Mouse (Mus musculus) layer of hippocampus, adult 9-10 months (tissue): ENCODE results near the gene Naa40.

Experiments used
- DNase-seq: peaks from one replicate; pipeline ENCODE4 v3.0.0; 2022; ENCODE audit warnings: low spot score

Gene Naa40

DNA sequence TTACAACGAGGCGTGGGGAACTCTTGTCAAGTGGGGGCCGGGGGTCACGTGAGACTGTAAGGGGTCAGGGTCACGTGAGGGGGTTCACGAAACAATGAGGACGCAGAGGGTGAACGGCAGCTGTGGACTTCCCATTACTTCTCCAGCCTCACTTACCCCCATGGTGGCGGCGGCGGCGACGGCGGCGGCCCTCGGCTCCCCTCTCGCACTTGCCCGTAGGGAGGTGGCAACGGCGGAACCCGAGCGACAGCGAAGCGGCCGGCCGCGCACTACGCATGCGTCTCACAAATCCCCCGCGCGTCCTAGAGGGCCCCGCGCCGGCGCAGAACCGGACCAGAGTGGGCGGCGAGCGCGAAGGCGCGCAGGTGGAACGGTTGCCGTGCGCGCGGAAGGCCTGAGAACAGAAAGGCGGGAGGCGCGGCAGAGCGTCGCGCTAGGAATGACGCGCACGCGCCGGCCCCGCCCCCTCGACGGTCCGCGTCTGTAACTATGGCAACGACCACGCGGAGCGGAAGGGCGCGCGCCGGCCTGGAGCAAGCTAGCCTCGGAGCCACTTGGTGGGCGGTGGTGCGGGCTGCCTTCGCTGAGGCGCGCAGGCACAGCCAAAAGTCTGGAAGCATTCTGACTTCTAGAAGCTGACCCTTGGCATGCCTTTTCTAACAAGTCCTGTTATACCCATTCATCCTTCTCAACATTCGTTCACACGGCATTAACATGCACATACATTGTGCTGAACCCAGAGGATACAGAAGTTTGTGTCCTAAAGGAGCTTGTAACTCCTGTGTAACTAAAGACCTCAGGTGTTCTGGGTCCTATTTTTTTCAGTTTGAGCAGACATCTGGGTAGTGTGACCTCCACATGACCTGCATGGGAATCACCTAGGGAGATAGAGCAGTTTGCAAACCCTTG lies at the start of gene Naa40:
Naa40 (minus strand) TSS at position 402 of the 909 bp plus-strand sequence.
- DNase-seq, result peak; percentile 70

DNA sequence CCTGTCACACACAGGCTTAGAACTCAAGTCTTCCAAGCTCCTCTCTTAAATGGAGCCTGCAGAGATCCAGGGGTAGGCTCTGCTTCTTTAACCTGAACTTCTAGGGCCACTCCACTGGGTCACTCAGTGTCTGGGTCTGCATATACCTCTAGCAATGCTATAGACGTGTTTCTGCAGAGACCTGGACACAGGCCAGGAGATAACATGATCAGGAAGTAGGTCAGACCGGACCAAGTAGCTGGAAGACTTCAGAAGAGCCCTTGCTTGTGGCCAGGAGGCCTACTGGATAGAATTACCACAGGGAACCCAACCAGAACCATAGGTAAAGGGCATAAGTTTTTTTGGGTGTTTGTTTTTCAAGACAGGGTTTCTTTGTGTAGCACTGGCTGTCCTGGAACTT lies 48.8 kb upstream of the Naa40 start:
- DNase-seq, result no peak

DNA sequence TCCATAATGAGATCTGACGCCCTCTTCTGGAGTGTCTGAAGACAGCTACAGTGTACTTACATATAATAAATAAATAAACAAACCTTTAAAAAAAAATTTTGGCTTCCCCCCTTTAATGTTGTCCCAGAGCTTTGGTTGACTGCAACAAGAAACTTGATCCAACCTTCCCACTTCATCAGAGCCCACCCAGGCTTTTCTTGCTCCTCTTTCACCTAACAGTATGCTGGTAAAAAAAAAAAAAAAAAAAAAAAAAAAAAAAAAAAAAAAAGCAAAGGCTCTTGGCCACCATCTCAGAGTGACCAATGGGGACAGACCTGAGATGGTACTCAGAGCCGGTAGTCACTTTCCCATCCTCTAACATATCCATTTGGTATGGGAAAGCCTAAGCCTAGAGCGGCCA lies 47.3 kb upstream of the Naa40 start:
- DNase-seq, result no peak

DNA sequence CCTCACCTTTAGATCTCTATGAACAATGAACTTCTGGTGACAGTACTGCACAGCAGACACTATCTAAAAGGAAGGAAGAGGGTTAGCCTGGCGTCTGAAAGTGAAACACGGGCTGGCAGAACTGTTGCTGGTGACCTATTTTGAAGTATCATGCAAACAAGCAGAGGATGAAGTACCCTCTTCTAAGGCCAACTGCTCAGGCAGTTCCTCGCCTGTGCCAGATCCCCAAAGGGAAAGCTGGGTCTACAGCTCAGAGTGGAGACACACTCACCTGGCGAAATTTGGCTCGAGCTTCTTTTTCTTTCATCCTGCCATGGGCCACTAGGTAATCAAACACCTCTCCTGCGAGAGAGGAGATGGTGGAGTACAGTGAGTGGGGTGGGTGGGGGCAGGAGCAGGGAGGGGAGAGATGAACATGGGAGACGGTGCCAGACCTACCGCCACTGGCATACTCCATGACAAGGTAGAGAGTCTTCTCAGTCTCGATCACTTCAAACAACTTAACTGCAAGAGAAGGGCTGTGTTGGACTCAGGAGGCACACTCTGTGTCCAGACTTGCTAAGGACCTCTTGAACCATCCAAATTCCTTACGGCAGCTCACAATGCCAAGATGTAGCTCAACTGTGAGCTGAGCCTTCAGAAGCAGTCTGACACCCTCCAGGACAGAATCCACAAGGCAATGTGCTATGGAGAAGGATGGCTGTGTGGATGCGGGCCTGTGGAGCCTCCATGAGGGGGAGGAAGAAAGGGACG lies 45.8 kb upstream of the Naa40 start:
- no peak for DNase-seq

DNA sequence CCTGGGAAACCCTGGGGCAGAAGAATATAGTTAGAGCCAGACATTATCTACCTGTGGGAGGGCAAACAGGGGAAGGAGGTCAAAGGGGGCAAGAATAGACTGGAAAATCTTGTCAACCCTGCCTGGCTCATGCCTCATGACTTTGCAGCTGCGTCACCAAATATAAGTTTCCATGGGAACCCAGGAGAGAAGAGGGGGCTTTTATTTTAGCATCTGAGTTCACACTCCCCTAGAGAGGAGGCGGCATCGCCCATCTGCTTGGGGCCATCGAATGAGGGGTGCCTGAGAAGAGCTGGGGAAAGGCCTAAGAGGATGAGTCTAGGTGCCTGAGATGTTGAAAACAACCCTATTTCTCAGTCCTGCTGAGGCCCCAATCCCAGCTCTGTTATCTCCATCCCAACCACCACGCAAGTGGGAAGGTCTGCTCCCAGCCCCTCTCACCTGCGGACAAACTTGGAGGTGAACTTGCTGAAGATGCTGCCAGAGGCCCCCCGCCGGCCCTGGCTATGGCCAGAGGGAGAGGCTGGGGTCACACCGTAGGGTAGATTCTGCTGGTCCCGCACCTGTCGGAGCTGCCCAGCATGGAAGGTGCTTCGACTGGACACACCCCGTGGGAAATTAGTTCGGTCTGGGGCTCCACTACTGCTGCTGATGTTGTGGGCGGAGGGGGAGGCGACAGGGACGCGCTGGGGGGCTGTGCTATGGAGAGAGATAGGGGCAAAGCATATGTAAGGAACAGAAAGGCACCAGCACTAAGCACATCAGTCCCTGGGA lies 39.8 kb upstream of the Naa40 start:
- no peak for DNase-seq

DNA sequence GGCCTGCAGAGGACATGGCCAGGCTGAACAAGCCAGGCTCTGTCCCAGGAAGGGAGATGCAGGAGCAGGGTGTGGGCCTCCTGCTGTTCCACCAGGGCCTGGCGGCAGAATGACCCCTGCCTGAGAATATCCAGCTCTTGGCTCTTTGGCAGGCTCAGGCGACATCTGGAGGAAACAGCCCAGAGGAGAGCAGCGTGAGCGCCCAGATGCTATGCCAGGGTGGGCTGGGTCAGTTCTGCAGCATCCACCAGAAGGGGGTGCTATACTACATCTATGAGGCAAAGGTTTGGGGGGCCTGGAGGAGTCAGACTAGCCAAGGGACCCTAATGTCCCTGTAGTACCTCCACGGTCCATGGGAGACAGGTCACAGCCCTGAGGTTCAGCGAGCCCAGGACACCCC lies 38.1 kb upstream of the Naa40 start:
- no peak for DNase-seq

DNA sequence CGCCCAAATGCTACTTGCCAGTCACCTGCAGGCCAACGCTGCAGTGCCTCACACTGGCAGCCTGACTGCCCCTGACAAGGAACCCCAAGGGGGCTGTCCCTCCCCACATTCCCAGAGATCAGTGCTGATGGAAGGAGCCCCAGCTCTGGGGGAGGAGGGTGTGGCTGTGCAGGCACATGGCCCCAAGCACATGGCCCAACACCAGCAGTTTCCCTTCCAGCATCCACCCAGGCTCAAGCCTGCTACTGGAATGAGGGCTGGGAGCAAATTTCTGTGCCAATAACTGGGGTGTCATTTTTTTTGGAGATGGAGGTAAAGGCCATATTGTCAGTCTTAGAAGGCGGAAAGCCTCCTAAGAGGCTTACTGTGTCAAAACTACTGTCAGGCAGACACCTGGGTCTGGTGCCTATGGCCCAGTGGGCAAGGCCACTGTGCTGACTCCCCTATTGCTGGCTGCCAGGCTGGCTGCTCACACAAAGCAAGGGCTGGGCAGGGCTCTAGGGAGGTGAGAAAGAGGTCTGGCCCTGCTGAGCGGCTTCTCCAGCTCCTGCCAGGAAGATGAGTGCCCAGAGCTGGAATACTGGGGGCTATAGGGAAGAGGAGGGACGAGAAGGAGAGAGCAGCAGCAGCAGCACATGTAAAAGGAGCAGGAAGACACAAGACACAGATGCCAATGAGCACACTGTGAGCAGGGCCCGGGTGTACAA lies 37.4 kb upstream of the Naa40 start:
- no peak for DNase-seq

DNA sequence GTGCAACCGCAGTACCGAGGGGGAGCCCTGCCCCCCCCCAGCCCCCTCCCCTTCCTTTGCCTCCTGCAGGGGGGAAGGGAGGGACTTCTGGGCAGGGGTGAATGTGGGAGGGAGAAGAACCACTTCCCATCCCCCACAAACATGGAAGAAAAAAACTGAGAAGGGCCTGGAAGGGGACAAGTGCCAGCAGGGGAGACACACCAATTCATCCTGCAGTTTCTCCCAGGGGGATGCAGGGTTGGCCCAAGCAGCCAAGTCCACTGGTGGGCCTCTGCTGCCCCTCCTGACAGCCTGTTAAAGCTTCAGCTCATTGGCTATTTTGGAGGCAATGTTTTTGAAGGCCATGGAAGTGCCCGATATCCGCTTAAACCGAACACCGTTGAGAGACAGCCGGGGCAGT lies 35.8 kb upstream of the Naa40 start:
- DNase-seq, result no peak

DNA sequence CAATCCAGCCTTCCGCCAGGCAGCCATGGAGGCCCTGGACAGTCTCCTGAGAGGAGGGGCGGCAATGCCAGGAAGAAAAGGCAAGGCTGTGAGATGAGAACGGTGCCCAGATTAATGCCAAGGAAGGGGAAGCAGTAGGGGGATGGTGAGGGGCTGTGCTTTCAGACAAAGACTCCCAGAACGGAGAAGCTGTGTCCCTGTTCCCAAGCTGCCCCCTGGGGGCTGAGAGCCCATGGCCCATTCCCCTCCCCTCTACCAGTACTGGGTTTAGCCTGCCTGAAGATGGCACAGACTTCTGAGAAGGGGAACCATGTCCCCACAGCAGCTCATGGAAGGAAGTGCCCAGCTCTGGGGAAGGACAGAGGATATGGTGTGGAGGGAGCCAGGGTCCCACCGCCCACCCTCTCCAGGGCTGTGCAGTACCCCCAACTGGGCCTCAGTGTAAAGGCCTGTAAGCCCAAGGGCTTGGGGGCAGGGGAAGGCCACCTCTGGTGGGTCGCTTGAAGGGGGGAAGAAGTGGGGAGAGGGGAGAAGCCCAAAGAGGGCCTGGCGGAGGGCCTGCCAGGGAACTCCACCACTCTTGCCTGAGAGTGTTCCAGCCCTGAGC lies 35.2 kb upstream of the Naa40 start:
- DNase-seq, result no peak

DNA sequence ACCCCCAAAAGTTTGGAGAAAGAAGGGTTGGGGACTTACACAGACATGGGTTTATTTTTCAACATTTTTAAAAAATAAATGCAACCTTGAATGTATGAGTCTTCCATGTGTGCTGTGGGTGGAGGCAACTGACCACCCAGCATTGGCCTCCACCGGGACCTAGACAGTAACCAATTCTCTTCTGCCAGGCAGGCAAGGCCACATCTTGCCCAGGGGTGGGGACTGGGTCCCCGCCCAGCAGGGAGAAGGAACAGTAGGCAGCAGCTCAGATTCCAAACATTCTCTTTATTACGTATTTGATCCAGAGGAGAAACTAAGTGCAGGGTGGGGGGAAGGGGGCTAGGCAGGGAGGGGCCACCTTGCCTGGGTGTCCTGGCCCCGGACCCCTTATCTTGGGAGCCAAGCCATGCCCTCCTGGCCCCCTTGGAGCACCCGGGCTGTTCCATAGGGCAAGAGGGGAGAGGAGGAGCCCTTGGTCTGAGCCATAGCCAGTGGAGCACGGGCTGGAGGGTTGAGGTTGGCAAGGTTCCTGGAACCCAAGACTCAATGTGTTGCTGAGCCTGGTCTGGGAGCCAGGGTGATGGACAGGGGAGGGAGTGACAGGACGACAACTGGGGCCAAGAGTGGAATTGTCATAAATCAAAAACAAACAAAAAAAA lies 34.3 kb upstream of the Naa40 start:
- DNase-seq, result no peak

DNA sequence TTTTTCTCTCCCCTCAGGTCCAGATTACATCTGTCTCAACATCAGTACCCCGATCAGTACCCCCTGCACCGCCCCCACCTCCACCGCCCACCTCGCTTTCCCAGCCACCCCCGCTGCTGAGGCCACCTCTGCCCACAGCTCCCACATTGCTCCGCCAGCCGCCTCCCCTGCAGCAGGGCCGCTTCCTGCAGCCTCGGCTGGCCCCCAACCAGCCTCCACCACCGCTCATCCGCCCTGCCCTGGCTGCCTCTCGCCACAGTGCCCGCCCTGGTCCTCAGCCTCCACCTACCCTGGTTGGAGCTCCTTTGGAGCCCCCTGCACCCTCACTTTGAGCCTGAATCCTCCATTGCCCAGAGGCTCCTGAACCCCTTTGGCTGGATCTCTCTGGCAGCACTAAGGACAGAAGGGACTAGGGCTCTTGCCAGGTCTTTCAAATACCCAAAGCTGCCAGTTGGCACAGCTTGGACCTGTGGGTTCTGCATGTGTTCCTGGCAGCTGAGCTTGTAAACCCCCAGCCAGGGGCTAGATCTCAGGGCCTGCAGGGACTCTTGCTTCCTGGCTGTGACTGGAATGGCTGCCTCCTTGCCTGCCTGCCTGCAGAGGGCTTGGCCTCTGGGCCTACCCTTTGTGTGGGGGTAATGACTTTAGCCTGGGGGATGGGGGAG lies 33.5 kb upstream of the Naa40 start:
- DNase-seq, result no peak

DNA sequence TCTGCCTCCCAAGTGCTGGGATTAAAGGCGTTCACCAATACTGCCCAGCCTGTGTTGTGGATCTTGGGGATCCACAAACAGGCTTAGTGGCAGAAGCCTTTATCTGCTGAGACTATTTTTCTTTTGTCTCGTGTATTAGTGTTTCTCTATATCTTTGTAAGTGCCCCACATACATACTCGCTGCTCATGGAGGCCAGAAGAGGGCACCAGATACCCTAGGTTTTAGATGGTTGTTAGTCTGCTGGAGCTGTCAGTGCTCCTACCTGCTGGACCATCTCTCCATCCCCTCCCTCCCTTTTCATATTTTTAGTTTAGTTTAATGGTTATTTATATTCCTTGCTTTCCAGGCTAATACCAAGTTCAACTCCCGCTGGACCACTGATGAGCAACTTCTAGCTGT lies 32.5 kb upstream of the Naa40 start:
- DNase-seq, result no peak

DNA sequence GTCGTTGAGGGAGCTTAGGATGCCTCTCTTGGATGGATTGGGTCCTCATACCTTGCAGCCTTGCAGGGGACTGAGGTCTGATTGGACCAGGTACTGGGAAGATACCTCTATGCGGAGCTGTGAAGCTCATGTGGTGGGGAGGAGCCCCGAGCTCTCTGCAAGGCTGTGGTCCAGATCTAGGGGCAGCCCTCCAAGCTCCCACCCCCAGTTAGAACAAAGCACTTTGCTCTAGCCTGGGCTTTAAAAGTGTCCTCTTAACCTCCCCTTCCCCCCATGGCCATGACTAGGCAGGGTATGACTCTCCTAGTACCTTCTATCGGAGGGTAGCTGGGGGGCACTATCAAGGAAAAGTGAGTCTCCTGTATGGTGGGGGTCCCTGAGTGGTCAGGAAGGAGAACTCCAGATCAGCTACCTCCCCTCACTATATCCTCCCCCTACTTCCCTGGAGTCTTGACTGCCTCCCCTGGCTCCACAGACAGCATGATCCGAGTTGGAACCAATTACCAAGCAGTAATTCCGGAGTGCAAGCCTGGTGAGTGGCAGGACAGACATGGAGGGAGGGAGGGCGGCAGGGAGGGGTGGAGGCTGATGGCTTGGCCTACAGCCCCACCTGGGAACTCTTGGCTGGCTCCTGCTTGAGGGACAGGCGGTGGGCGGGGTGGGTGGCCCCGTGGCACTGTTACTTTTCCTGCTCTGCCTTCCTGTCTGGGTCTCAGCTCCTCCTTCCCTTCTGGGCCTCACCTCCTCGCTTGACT lies 28.5 kb upstream of the Naa40 start:
- DNase-seq, result no peak

DNA sequence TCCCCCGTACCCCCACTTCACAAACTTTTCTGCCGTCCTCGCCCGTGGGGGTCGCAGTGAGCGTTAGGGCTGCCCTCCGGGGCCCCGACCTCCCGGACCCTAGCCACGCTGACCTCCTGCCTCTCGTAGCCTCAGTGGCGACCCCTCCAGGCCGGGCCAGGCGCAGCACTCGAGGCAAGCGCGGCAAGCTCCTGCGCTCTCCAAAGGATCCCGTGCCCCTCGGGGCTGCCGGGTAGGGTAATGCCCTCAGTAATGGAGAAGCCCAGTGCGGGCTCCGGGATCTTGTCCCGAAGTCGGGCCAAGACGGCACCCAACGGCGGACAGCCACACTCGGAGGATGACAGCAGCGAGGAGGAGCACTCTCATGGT lies 27.7 kb upstream of the Naa40 start:
- no peak for DNase-seq

DNA sequence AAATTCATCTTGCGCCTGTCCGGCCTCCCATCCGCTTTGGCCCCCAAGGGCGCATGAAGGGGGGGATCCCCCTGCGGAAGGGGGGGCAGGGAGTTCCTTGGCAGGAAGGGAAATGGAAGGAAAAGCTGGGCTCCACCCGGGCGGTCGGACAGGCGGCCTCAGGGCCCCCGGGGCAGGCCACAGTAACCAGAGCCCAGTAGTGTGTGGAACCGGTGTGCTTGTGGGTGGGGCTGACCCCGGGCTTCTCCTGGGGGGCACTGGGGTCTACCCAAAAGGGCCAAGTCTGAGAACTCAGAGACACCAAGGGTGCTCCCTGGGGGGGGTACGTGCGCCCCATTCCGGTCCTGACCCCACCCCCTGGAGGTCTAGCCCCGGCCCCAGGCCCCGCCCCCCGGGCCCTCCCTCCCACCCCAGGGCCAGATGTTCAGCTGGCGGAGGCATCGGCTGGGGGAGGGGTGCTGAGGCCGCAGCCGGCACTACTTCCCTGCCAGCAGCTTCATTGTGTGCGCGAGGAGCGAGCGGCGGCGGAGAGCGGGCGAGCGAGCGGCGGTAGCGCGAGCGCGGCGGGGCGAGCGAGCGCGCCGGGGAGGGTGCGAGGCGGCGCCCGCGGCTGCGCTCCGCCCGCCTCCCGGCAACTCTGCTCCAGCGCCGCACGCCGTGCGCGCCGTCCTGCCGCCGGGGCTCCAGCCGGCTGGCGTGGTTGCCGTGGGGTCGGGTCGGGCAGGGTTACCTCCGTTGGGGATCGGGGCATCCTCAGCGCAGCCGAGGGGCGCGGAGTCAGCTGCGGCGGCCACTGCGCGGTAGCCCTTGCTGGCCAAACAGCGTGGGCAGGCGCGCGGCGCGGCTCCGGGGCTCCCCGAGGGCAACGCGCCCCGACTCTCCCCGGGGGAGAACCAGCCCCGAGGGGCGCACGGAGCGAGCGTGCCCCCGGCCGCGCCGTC lies 27.1 kb upstream of the Naa40 start:
- DNase-seq, result no peak

DNA sequence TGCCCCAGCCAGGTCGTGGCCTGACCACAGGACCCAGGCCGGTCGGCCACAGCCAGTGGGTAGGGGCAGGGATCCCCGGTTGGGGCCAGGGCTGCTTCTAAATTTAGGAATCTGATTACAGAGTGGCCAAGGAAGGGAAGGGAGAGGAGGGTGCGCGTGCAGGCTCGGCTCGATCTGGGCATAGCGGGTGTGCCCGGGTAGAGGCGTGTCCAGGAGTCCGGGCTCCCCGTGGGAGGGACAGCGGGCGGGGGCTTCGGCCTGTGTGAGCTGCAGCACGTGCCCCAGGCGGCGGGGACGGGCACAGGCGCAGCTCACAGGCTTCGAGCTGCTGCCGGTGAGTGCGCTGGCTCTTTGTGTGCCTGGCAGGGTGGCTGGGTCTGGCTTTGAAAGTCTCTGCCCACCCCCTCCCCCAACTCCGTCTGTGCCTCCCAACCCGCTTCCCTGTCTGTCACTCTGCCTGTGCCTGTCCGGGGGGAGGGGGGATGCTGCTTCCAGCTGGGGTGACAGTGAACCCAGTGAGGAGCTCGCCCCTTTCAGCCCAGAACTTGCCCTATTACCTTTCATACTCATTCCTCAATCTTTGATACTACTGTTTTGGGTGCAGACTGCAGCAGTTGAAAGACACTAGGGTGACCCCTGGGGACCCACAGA lies 26.2 kb upstream of the Naa40 start, which contains the start of gene Rcor2:
Rcor2 (plus strand) TSS at position 235 of the 651 bp plus-strand sequence.
- no peak for DNase-seq

DNA sequence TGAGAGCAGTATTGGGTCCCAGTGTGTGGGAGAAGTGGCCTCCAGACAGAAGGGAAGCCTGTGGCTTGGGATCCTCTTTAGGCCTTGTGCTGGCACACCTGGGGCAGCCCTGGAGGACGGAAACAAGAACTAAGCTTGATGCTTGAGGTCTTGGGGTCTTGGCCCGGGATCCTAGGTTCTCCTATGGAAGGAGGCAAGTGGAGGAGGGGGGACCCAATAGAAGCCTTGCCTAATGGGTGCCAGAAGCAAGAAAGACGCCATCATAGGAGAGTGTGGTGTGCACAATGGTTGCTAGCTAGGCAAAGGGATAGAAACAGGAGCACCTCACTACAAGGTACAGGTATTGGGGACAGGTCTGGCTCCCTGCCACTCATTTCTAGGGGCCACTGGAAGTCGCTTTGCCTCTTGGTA lies 25.4 kb upstream of the Naa40 start:
- DNase-seq, result no peak
